Mouse (Mus musculus) small intestine, adult 2 months (tissue): ENCODE data around the gene Spag9. TPM values are rescaled to one million over a fixed set of nuclear protein-coding genes. Genes with fewer than 3 reads are reported as not detected.

Source experiments
- H3K27ac ChIP-seq: fragments of 200-500 bp; 2 replicates; pipeline ENCODE4 v1.5.1; 2012; ENCODE audit warnings: low read depth, low read length, control low read depth, inconsistent platforms; ENCODE audit not compliant: insufficient read depth
- H3K27me3 ChIP-seq: fragments of 200-500 bp; 2 replicates; pipeline ENCODE4 v1.6.1; 2012; ENCODE audit warnings: mild to moderate bottlenecking, moderate library complexity, low read length, inconsistent platforms; ENCODE audit not compliant: control insufficient read depth, insufficient read depth
- H3K36me3 ChIP-seq: fragments of 200-500 bp; 2 replicates; pipeline ENCODE4 v1.6.1; 2012; ENCODE audit warnings: mild to moderate bottlenecking, low read length, control low read depth, inconsistent platforms; ENCODE audit not compliant: control insufficient read depth, insufficient read depth
- H3K4me1 ChIP-seq: fragments of 200-500 bp; 2 replicates; pipeline ENCODE4 v1.6.1; 2012; ENCODE audit warnings: low read length, inconsistent platforms, mixed read lengths; ENCODE audit not compliant: control insufficient read depth, insufficient read depth, insufficient read length
- H3K4me3 ChIP-seq: fragments of 200-500 bp; 2 replicates; pipeline ENCODE4 v1.5.1; 2012; ENCODE audit warnings: low read depth, mild to moderate bottlenecking, control low read depth, inconsistent platforms, low read length, moderate library complexity
- CTCF ChIP-seq: fragments of 200-500 bp; IDR thresholded peaks from 2 replicates; pipeline ENCODE4 v1.5.1; 2012; ENCODE audit warnings: low read depth, mild to moderate bottlenecking, control low read depth, inconsistent platforms, low read length, moderate library complexity, mixed read lengths; ENCODE audit not compliant: insufficient replicate concordance, insufficient read length; ENCODE audit errors: extremely low read depth
- POLR2A ChIP-seq: fragments of 200-500 bp; IDR thresholded peaks from 2 replicates; pipeline ENCODE4 v1.6.1; 2012; ENCODE audit warnings: low read depth, mild to moderate bottlenecking, control low read depth, inconsistent platforms, low read length, moderate library complexity
- WGBS: fragments of 180-500 bp; shearing (Covaris S2); methylation state at CpG from one replicate; pipeline ENCODE4 v1.1.7; 2018; 5-methylcytosine and 5-hydroxymethylcytosine counted together
- polyA plus RNA-seq: library from polyadenylated mRNA; depleted of rRNA; stranded (reverse); fragments of >200 nt; gene quantifications from 2 replicates; pipeline ENCODE4 v1.2.3, GENCODE M21; 2012

Spag9 gene
- polyA plus RNA-seq, 1 experiment = 32.4 TPM

GRCm38 (mm10) chr11:94146733-94147485, 151.0 kb downstream of the Spag9 start:
- H3K4me3 ChIP-seq = no peak overlapping the region
- H3K4me1 ChIP-seq = peaks cover 21% of the 10 kb centered on the region
- no peak for TF ChIP-seq POLR2A
- no peak for TF ChIP-seq CTCF
- H3K27ac ChIP-seq = no peak overlapping the region
- WGBS = 85% methylated on average over 11 of the region's 11 CpGs
- H3K27me3 ChIP-seq = no peaks in the 10 kb centered on the region
- no peaks in the 10 kb centered on the region for H3K36me3 ChIP-seq

- H3K27ac ChIP-seq = no peak overlapping the region
- no peak overlapping the region for H3K4me3 ChIP-seq
- no peaks in the 10 kb centered on the region for H3K27me3 ChIP-seq
- H3K36me3 ChIP-seq = no peaks in the 10 kb centered on the region
- peaks cover 24% of the 10 kb centered on the region for H3K4me1 ChIP-seq
- TF ChIP-seq POLR2A (no peak), CTCF (no peak)
- WGBS = 67% methylated on average over 12 of the region's 12 CpGs
These were observed 152.3 kb downstream of the Spag9 start for GRCm38 (mm10) chr11:94148105-94148696.

- Histone ChIP-seq H3K27me3 (no peaks in the 10 kb centered on the region), H3K27ac (no peak overlapping the region), H3K4me1 (peaks cover 24% of the 10 kb centered on the region), H3K4me3 (peak overlapping the region; percentile 61), H3K36me3 (no peaks in the 10 kb centered on the region)
- WGBS = 3% methylated on average over 46 of the region's 46 CpGs
- TF ChIP-seq POLR2A = no peak
- no peak for TF ChIP-seq CTCF
These were observed 153.1 kb downstream of the Spag9 start for GRCm38 (mm10) chr11:94148931-94149491.

- Histone ChIP-seq H3K36me3 (no peaks in the 10 kb centered on the region), H3K4me1 (peaks cover 24% of the 10 kb centered on the region), H3K4me3 (peak overlapping the region; percentile 61), H3K27me3 (no peaks in the 10 kb centered on the region), H3K27ac (no peak overlapping the region)
- TF ChIP-seq CTCF (no peak), POLR2A (no peak)
- 40% methylated on average over 16 of the region's 16 CpGs for WGBS
These were observed 153.8 kb downstream of the Spag9 start for GRCm38 (mm10) chr11:94149509-94150259.

GRCm38 (mm10) chr11:94150519-94151470, 154.9 kb downstream of the Spag9 start:
- Histone ChIP-seq H3K4me1 (peaks cover 24% of the 10 kb centered on the region), H3K36me3 (no peaks in the 10 kb centered on the region), H3K4me3 (no peak overlapping the region), H3K27me3 (no peaks in the 10 kb centered on the region), H3K27ac (peak overlapping the region; percentile 82)
- TF ChIP-seq CTCF (no peak), POLR2A (no peak)
- 70% methylated on average over 25 of the region's 25 CpGs for WGBS

GRCm38 (mm10) chr11:94154201-94154600, 158.3 kb downstream of the Spag9 start:
- H3K4me1 ChIP-seq = peaks cover 29% of the 10 kb centered on the region
- WGBS = 90% methylated on average over 3 of the region's 3 CpGs
- H3K27ac ChIP-seq = no peak overlapping the region

More at GRCm38 (mm10) chr11:94154201-94154600, 158.3 kb downstream of the Spag9 start:
- Histone ChIP-seq H3K4me3 (no peak overlapping the region), H3K27me3 (no peaks in the 10 kb centered on the region), H3K36me3 (no peaks in the 10 kb centered on the region)
- TF ChIP-seq CTCF (no peak), POLR2A (no peak)
